Mouse (Mus musculus): Measurements from ENCODE around the gene Tnfrsf25.

The Tnfrsf25 gene

GRCm38 (mm10) chr4:152115921-152116612, at the start of gene Tnfrsf25:
Tnfrsf25 (plus strand) TSS chr4:152115934.
- no peak for DNase-seq

GRCm38 (mm10) chr4:152067280-152067679, 48.5 kb upstream of the Tnfrsf25 start:
- no peak for DNase-seq

GRCm38 (mm10) chr4:152068166-152068724, 47.5 kb upstream of the Tnfrsf25 start:
- no peak for DNase-seq

- DNase-seq, result no peak
These were observed 46.5 kb upstream of the Tnfrsf25 start for GRCm38 (mm10) chr4:152069245-152069644.

- no peak for DNase-seq
These were observed 45.0 kb upstream of the Tnfrsf25 start for GRCm38 (mm10) chr4:152070494-152071396.

- no peak for DNase-seq
These were observed 43.6 kb upstream of the Tnfrsf25 start, which contains the start of gene Plekhg5 for GRCm38 (mm10) chr4:152072121-152072601. Plekhg5 (plus strand) TSS chr4:152072498.

GRCm38 (mm10) chr4:152072655-152073054, 43.1 kb upstream of the Tnfrsf25 start:
- DNase-seq, result no peak

- DNase-seq, result no peak
These were observed 42.0 kb upstream of the Tnfrsf25 start for GRCm38 (mm10) chr4:152073715-152074114.

GRCm38 (mm10) chr4:152074548-152074947, 41.2 kb upstream of the Tnfrsf25 start:
- DNase-seq, result no peak

- no peak for DNase-seq
These were observed 38.5 kb upstream of the Tnfrsf25 start for GRCm38 (mm10) chr4:152077191-152077590.

GRCm38 (mm10) chr4:152078105-152078530, 37.6 kb upstream of the Tnfrsf25 start:
- DNase-seq, result no peak

GRCm38 (mm10) chr4:152079261-152079660, 36.5 kb upstream of the Tnfrsf25 start:
- no peak for DNase-seq

GRCm38 (mm10) chr4:152079931-152080330, 35.8 kb upstream of the Tnfrsf25 start:
- DNase-seq, result no peak

GRCm38 (mm10) chr4:152083611-152084220, 32.0 kb upstream of the Tnfrsf25 start:
- DNase-seq, result no peak

GRCm38 (mm10) chr4:152084616-152085015, 31.1 kb upstream of the Tnfrsf25 start:
- no peak for DNase-seq

- no peak for DNase-seq
These were observed 29.1 kb upstream of the Tnfrsf25 start for GRCm38 (mm10) chr4:152086505-152087210.

- DNase-seq, result no peak
These were observed 28.3 kb upstream of the Tnfrsf25 start for GRCm38 (mm10) chr4:152087211-152088081.

GRCm38 (mm10) chr4:152088133-152088532, 27.6 kb upstream of the Tnfrsf25 start:
- DNase-seq, result no peak

- DNase-seq, result no peak
These were observed 27.1 kb upstream of the Tnfrsf25 start for GRCm38 (mm10) chr4:152088556-152089120.

GRCm38 (mm10) chr4:152090191-152090590, 25.5 kb upstream of the Tnfrsf25 start:
- DNase-seq, result no peak

Data from cerebellum, adult 9-11 months (tissue).